Mouse (Mus musculus): ENCODE results near the gene Ldb2.
A peak's percentile ranks its signal among the peaks of the same experiment; 100 is the strongest.

The Ldb2 gene

DNA sequence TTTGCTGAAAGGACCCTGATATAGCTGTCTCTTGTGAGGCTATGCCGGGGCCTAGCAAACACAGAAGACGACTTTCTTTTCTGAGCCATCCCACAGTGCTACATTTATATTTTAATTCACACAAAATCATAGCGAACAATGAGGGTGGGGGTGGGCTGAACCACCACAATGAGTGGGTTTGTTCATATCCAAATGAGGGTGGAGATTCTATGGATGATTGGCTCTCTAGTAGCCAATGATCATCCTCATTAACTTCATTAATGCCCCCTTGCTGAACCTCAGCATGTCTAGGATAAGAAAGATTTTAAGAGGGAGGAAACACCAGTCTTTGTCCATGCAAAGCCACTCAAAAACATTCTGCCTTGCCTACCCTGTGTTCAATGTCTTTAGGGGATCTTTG lies 156.4 kb downstream of the Ldb2 start:
- DNase-seq (ENCODE audit: low spot score): no peak

GRCm38 (mm10) chr5:44641060-44641459 lies 158.4 kb downstream of the Ldb2 start:
- no peak for DNase-seq (ENCODE audit: low spot score)

DNA sequence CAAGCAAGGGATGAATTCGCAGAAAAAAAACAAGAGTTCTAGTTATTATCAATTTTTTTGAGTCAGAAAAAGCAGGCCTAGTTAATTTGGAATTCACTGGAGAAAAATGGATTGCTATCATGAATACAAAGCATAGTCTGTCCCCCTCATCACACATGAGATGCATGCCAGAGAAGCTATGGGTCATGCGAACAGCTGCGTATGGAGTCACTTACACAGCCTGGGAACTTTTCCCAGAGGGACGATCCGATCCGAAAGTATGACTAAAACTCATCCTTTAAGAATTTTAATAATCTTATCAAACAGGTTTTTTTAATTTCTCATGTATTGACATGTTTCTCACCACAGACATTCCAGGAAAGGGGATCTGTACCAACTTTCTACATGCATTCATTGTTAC lies 163.9 kb downstream of the Ldb2 start:
- DNase-seq (ENCODE audit: low spot score): no peak

DNA sequence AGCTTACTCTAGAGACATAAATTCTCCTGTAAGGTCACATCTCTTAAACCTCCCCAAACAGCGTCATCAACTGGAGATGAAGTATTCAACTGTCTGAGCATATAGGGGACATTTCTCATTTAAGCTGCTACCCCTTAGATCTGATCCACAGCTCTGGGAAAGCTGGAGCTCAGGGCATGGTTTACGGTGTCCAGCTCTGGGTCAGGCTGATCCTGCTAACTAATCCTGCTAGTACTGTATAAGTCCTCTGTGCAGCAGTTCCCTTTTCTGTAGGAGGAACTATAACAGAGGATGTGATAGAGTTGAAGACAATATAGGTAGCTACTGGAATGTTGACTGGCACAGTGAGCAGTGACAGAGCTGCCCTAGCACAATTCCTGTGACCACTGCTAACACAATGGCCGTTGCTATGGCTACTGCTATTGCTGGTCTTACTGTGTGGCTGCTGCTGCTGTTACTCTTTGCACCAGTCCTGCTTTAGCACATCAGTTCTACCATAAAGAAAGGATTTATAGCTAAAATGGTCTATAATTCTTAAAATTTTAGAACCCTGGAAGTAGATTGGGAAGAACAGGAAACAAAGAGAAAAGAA lies 170.3 kb downstream of the Ldb2 start:
- DNase-seq (ENCODE audit: low spot score): no peak

GRCm38 (mm10) chr5:44627487-44627886 lies 172.0 kb downstream of the Ldb2 start:
- no peak for DNase-seq (ENCODE audit: low spot score)

GRCm38 (mm10) chr5:44626885-44627284 lies 172.6 kb downstream of the Ldb2 start:
- no peak for DNase-seq (ENCODE audit: low spot score)

- no peak for DNase-seq (ENCODE audit: low spot score)
These were observed 173.4 kb downstream of the Ldb2 start for GRCm38 (mm10) chr5:44626114-44626513.

- no peak for DNase-seq (ENCODE audit: low spot score)
These were observed 183.8 kb downstream of the Ldb2 start for GRCm38 (mm10) chr5:44615677-44616076.

GRCm38 (mm10) chr5:44608901-44609300 lies 190.6 kb downstream of the Ldb2 start:
- DNase-seq (ENCODE audit: low spot score): no peak

- DNase-seq (ENCODE audit: low spot score): no peak
These were observed 198.1 kb downstream of the Ldb2 start for GRCm38 (mm10) chr5:44601340-44601739.

- peak; percentile 25 for DNase-seq (ENCODE audit: low spot score)
These were observed 205.8 kb downstream of the Ldb2 start for GRCm38 (mm10) chr5:44593522-44594218.

- no peak for DNase-seq (ENCODE audit: low spot score)
These were observed 208.7 kb downstream of the Ldb2 start for GRCm38 (mm10) chr5:44590750-44591149.

DNA sequence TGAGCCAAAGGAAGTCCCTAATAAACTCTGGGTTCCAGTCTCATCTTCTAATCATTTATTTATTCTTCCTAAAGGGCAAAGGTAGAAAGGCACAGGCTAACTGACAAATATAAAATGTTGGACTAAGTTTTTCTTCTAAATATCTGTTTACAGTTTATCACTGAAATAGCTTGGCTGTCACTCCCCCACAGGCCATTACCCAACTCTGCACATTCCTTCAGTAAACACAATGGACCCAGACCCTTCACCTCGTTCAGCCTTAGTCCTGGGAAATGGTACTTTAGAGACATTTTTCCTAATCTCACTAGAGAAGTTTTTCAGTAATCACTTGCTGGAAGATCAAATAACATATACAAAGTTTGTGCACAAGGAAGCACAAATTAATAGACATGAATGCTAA lies 210.2 kb downstream of the Ldb2 start:
- peak; percentile 32 for DNase-seq (ENCODE audit: low spot score)

- no peak for DNase-seq (ENCODE audit: low spot score)
These were observed 212.9 kb downstream of the Ldb2 start for GRCm38 (mm10) chr5:44586571-44586970.

DNA sequence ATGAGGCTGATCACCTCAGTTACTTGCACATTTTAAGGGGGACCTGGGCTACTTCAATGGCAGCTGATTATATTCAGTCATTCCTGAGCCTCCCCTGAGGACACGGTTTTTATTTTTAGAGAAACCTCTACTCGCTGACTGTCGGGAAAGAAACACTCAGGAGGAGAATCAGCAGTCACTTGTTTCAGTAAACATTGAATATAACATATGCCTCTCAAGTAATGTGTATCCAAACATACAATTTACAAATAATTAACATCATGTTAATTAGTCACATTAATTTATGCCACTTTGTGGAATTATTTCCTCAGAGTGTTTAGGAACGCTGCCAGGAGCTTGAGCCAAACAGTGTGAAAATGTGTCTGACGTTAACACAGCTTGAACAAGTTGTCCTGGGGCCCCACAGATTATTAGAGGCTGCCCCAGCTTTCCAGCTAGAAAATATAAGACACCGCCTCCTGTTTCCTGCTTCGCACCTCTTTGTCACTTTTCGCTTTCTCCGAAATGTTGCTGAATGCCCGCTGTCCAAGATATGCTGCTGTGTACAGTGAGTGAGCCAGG lies 219.5 kb downstream of the Ldb2 start:
- no peak for DNase-seq (ENCODE audit: low spot score)

DNA sequence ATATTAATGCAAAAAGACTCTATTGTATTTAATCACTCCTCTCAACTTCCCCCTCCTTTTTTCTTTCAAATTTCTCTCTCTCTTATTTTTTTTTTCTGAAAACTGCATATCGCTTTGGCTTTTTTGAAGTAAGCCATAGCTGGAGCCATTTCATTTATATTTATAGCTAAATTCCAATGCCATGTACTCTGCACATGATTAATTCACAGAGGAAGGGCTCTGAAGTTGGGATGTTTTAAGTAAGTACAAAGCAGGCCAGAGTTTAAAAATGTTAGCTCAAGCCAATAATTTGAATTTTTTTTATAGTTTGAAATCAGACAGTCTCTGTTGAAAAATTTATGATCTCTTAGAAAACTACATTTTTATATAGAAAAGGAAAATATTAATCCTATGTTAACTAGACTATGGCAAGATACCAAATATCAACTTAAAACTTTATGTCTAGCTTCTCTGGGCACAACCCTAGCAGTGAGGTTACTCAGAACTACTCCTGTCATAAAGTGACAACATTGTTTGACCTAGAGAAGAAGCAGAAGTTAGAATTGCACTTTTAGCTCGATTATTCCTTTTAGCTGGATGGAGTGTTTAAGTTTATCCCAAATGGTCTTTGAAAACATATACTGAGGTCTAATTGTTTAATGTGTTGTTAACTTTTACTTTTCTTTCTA lies 222.7 kb downstream of the Ldb2 start:
- DNase-seq (ENCODE audit: low spot score): no peak

DNA sequence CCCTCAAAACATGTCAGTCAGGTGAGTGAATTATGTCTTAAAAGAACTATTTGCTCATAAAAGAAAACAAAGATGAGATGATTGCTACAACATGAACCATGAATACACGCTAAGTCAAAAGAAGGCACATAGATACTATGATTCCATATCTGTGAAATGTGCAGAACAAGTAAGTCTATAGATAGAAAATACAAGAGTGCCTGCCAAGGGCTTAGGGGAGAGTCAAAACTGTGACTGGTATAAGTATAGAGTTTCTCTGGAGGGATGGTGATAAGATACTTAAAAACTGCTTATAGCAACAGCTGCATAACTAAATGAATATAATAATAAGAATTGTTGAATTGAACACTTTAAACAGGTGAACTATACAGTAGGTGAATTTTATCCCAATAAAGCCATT lies 224.8 kb downstream of the Ldb2 start:
- no peak for DNase-seq (ENCODE audit: low spot score)

DNA sequence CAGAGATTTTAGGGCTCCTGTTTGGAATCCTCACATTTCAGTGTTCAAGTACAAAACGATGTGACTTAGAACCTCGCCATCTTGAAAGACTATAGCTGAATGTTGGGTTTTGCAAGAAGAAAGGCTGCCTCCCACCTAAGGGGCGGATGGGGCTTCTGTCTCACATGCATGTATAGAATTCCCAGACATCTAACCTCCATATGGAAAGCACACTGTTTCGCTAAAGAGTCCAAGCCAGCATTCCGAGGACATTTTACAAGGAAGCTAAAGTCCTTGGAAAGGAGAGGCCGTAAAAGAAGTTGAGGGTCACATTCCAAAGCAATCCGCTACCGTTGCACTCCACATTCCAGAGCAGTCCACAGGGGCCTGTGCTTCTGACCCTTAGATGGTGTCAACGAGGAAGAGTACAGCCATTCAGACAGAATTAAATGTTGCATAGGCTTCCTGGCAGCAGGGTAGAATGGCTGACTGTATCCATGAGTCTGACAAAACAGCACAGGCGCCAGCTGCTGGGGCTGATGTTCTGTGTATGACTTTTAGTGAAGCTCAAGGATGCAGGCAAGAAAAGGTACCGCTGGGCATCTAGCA lies 245.6 kb downstream of the Ldb2 start:
- DNase-seq (ENCODE audit: low spot score): no peak

DNA sequence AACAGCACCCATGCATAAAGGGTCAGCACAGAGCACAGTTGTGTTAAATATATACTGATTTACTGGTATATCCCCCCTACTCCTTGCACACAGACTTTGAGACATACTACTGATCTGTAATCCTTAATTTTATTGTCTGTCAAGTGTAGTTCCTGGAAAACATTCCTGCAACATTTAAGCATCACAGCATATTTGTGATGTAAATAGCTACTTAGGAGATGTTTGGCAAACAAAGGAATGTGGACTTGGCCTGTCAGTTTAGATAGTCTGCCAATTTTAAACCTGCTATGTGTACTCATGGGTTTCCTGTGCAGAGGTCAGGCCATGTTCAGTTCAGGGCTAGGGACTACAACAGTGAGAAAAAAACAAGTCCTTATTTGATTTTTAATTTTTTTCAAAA lies 246.3 kb downstream of the Ldb2 start:
- peak; percentile 5 for DNase-seq (ENCODE audit: low spot score)

- peak; percentile 32 for DNase-seq (ENCODE audit: low spot score)
These were observed 247.4 kb downstream of the Ldb2 start for GRCm38 (mm10) chr5:44552121-44552520.

GRCm38 (mm10) chr5:44548468-44548867 lies 251.0 kb downstream of the Ldb2 start:
- DNase-seq (ENCODE audit: low spot score): no peak

GRCm38 (mm10) chr5:44543472-44544132 lies 255.9 kb downstream of the Ldb2 start:
- DNase-seq (ENCODE audit: low spot score): no peak
